Mouse (Mus musculus) hindbrain, embryonic 14.5 days (tissue): Measurements from ENCODE around the gene Copb1. TPM values are rescaled to one million over a fixed set of nuclear protein-coding genes. Genes with fewer than 3 reads are reported as not detected.

Experiments used
- polyA plus RNA-seq: library from polyadenylated mRNA; unstranded; fragments of >200 nt; fragmentation: Nextera tagmentation; extraction: Ambion mirVana; gene quantifications from 2 replicates; pipeline ENCODE4 v1.2.1, GENCODE M21; 2014

The Copb1 gene
- polyA plus RNA-seq, 1 experiment from 2014 or later: 96.1 TPM

Other genes starting within 250 kb of the Copb1 start
- gene Rras2, start 136.9 kb downstream of the Copb1 start, polyA plus RNA-seq: 23.9 and 28.8 TPM in 2 replicates
- 331 and 341 TPM in 2 replicates for gene Psma1, start 21.4 kb upstream of the Copb1 start, polyA plus RNA-seq
- gene Pde3b, start 160.6 kb upstream of the Copb1 start, polyA plus RNA-seq: 5.9 and 6.1 TPM in 2 replicates